15 mouse cellular contexts compared by ENCODE assay signal in the genomic region with DNA sequence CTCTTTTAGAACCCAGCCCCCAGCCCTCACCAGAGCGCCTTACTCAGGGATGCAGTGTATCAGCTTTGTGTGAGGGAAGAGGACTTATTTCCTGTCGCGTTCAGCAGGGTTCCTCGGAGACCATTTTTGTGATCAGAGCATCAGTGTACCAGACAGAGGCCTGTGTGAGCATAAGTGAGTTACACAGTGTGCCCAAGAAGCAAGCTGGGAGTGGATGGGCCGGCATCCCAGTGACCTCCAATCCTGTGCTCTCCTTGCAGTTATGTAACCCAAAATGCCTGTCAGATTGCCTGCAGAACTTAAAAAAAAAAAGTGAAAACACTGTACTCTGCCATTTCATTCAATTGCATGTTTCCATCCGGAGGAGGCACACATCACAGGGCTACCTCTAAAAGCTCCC.
DNase-seq lines count a peak whose midpoint lies in the region; ATAC-seq lines count a peak whose summit lies in the region.
"Had no signal": no experiment of that assay in that cellular context is flagged by ENCODE, and none has a peak within 500 bp of the region (broad histone marks: within the 10 kb centered on the region; RNA-seq: fewer than 3 reads in every experiment).

No protein-coding gene starts in this region.

- DNase-seq in gastrocnemius, postnatal 25 days = peak; percentile 15
- DNase-seq in gastrocnemius, postnatal 10 days = no peak
- DNase-seq in 3T3-L1 (ENCODE audit: low read depth, low spot score) = peak; percentile 40
- DNase-seq in cerebellum, adult 11 months = no peak
- no peak for DNase-seq in left cerebral cortex, postnatal 4 days
- DNase-seq in ovary, postnatal 36 days (ENCODE audit: low spot score) = no peak
- DNase-seq: cerebellum, adult 9-10 months had no signal

- 30% methylated on average over 6 of the region's 6 CpGs for WGBS in forebrain, embryonic 15.5 days
- 35% methylated on average over 6 of the region's 6 CpGs for WGBS in midbrain, embryonic 15.5 days

- peaks cover 13% of the 10 kb centered on the region for H3K4me1 ChIP-seq in forebrain, embryonic 15.5 days
- H3K4me1 ChIP-seq in midbrain, embryonic 15.5 days = peaks cover 30% of the 10 kb centered on the region

- H3K36me3 ChIP-seq in forebrain, embryonic 15.5 days = no peaks in the 10 kb centered on the region
- no peaks in the 10 kb centered on the region for H3K36me3 ChIP-seq in midbrain, embryonic 15.5 days (replicated peaks)
- H3K36me3 ChIP-seq: G1E; limb, embryonic 13.5 days had no signal

- no peaks in the 10 kb centered on the region for H3K27me3 ChIP-seq in forebrain, embryonic 15.5 days
- H3K27me3 ChIP-seq in midbrain, embryonic 15.5 days (replicated peaks) = no peaks in the 10 kb centered on the region
- H3K27me3 ChIP-seq: limb, embryonic 13.5 days had no signal

- H3K4me3 ChIP-seq in forebrain, embryonic 15.5 days = no peak overlapping the region
- H3K4me3 ChIP-seq in midbrain, embryonic 15.5 days = no peak overlapping the region
- H3K4me3 ChIP-seq: erythroblast, embryonic 14.5 days; limb, embryonic 13.5 days had no signal

- no peak overlapping the region for H3K4me2 ChIP-seq in forebrain, embryonic 15.5 days (replicated peaks)
- H3K4me2 ChIP-seq in midbrain, embryonic 15.5 days = no peak overlapping the region
- H3K4me2 ChIP-seq: heart, embryonic 11.5 days; limb, embryonic 13.5 days; lung, embryonic 14.5 days had no signal

- peak; percentile 35; the same call in 1 of the 2 replicates for ATAC-seq in forebrain, embryonic 15.5 days (replicated peaks)
- ATAC-seq in midbrain, embryonic 15.5 days (replicated peaks) = 0 out of 2 replicates have a peak, but pooled peaks have one; percentile 13
- ATAC-seq: activated CD4-positive, CD25-positive, alpha-beta regulatory T cell, adult 4 months had no signal

- H3K27ac ChIP-seq in forebrain, embryonic 15.5 days (replicated peaks) = peak overlapping the region; percentile 38; the same call in 1 of the 2 replicates
- peak overlapping the region; percentile 16 for H3K27ac ChIP-seq in midbrain, embryonic 15.5 days
- H3K27ac ChIP-seq: limb, embryonic 13.5 days had no signal

- no peak overlapping the region for H3K9ac ChIP-seq in forebrain, embryonic 15.5 days (replicated peaks)
- H3K9ac ChIP-seq in midbrain, embryonic 15.5 days = no peak overlapping the region
- H3K9ac ChIP-seq: limb, embryonic 13.5 days; lung, embryonic 14.5 days had no signal

- intact Hi-C loops in left cerebral cortex, postnatal 4 days (cut with DNase I) = no loop called here

- no peaks in the 10 kb centered on the region for H3K9me3 ChIP-seq in forebrain, embryonic 15.5 days
- H3K9me3 ChIP-seq in midbrain, embryonic 15.5 days = no peaks in the 10 kb centered on the region
- H3K9me3 ChIP-seq: limb, embryonic 13.5 days had no signal

Comparison
In these comparisons a context has a peak if more than half of its experiments do, and no peak if none do; other contexts are left out.
1. DNase-seq: peak in gastrocnemius, postnatal 25 days (single experiment) and 3T3-L1 (single experiment); none in gastrocnemius, postnatal 10 days (single experiment), cerebellum, adult 11 months (single experiment), left cerebral cortex, postnatal 4 days (single experiment) and ovary, postnatal 36 days (single experiment).